Mouse (Mus musculus): ENCODE results near the gene Ugt1a8.

Gene Ugt1a8

GRCm38 (mm10) chr1:88235894-88236415 lies 148.3 kb downstream of the Ugt1a8 start:
- DNase-seq (ENCODE audit: low spot score), result no peak

- DNase-seq (ENCODE audit: low spot score), result no peak
Observed at GRCm38 (mm10) chr1:88237311-88237710, 149.7 kb downstream of the Ugt1a8 start.

GRCm38 (mm10) chr1:88238771-88239170 lies 151.2 kb downstream of the Ugt1a8 start:
- DNase-seq (ENCODE audit: low spot score), result no peak

- DNase-seq (ENCODE audit: low spot score), result no peak
Observed at GRCm38 (mm10) chr1:88240072-88240471, 152.5 kb downstream of the Ugt1a8 start.

- no peak for DNase-seq (ENCODE audit: low spot score)
Observed at GRCm38 (mm10) chr1:88240579-88240978, 153.0 kb downstream of the Ugt1a8 start.

GRCm38 (mm10) chr1:88243861-88244260 lies 156.2 kb downstream of the Ugt1a8 start:
- DNase-seq (ENCODE audit: low spot score), result no peak

GRCm38 (mm10) chr1:88245881-88246280 lies 158.3 kb downstream of the Ugt1a8 start:
- no peak for DNase-seq (ENCODE audit: low spot score)

GRCm38 (mm10) chr1:88246386-88246785 lies 158.8 kb downstream of the Ugt1a8 start:
- DNase-seq (ENCODE audit: low spot score), result no peak

- no peak for DNase-seq (ENCODE audit: low spot score)
Observed at GRCm38 (mm10) chr1:88247660-88248059, 160.0 kb downstream of the Ugt1a8 start.

GRCm38 (mm10) chr1:88248658-88249057 lies 161.0 kb downstream of the Ugt1a8 start:
- DNase-seq (ENCODE audit: low spot score), result no peak

- DNase-seq (ENCODE audit: low spot score), result no peak
Observed at GRCm38 (mm10) chr1:88249596-88249995, 162.0 kb downstream of the Ugt1a8 start.

GRCm38 (mm10) chr1:88250023-88250422 lies 162.4 kb downstream of the Ugt1a8 start:
- DNase-seq (ENCODE audit: low spot score), result no peak

GRCm38 (mm10) chr1:88253106-88253505 lies 165.5 kb downstream of the Ugt1a8 start:
- DNase-seq (ENCODE audit: low spot score), result no peak

- no peak for DNase-seq (ENCODE audit: low spot score)
Observed at GRCm38 (mm10) chr1:88253540-88253939, 165.9 kb downstream of the Ugt1a8 start.

- DNase-seq (ENCODE audit: low spot score), result no peak
Observed at GRCm38 (mm10) chr1:88254793-88255465, 167.3 kb downstream of the Ugt1a8 start.

- DNase-seq (ENCODE audit: low spot score), result no peak
Observed at GRCm38 (mm10) chr1:88255466-88255857, 167.8 kb downstream of the Ugt1a8 start.

GRCm38 (mm10) chr1:88255989-88256754 lies 168.6 kb downstream of the Ugt1a8 start:
- DNase-seq (ENCODE audit: low spot score), result no peak

GRCm38 (mm10) chr1:88256886-88257663 lies 169.5 kb downstream of the Ugt1a8 start:
- no peak for DNase-seq (ENCODE audit: low spot score)

- no peak for DNase-seq (ENCODE audit: low spot score)
Observed at GRCm38 (mm10) chr1:88257681-88258080, 170.1 kb downstream of the Ugt1a8 start.

- no peak for DNase-seq (ENCODE audit: low spot score)
Observed at GRCm38 (mm10) chr1:88258361-88258760, 170.7 kb downstream of the Ugt1a8 start.

GRCm38 (mm10) chr1:88258881-88259642 lies 171.4 kb downstream of the Ugt1a8 start:
- DNase-seq (ENCODE audit: low spot score), result peak; percentile 78

GRCm38 (mm10) chr1:88259643-88260024 lies 172.0 kb downstream of the Ugt1a8 start:
- no peak for DNase-seq (ENCODE audit: low spot score)
